Mouse (Mus musculus) B cell, adult 67 days (primary cell): ENCODE results near the gene Gm17387. TPM values are rescaled to one million over a fixed set of nuclear protein-coding genes. Genes with fewer than 3 reads are reported as not detected.

Experiments used
- total RNA-seq, 2 experiments: library from RNA; stranded (reverse); gene quantifications; 4 replicates each; pipeline ENCODE4 v1.2.4; 2023

Gm17387 gene
- not detected for total RNA-seq

GRCm38 (mm10) chr7:141028831-141029230, at the start of gene Gm17387:
Gene Gm17387 (plus strand): TSS chr7:141029131.

GRCm38 (mm10) chr7:141010593-141010992, 18.3 kb upstream of the Gm17387 start, which contains the start of gene Ifitm3:
Gene Ifitm3 (minus strand): TSS chr7:141010770.

GRCm38 (mm10) chr7:141017824-141018223, 11.1 kb upstream of the Gm17387 start, which contains the start of gene Ifitm6:
Gene Ifitm6 (minus strand): TSS chr7:141017924.

GRCm38 (mm10) chr7:141060426-141061242, 31.7 kb downstream of the Gm17387 start, which contains the start of gene B4galnt4:
Gene B4galnt4 (plus strand): TSS chr7:141061104.

GRCm38 (mm10) chr7:141077841-141078240, 48.9 kb downstream of the Gm17387 start, which contains the start of gene Pkp3:
Gene Pkp3 (plus strand): TSS chr7:141078218.

Other genes with a start within 250 kb of the Gm17387 start
- not detected for gene Syce1, start 241.3 kb upstream of the Gm17387 start, total RNA-seq
- under 1 TPM in 1 of 2 experiments, not detected in 1; 0.15 TPM for gene Zfp941, start 207.0 kb upstream of the Gm17387 start, total RNA-seq
- not detected for gene Urah, start 194.1 kb upstream of the Gm17387 start, total RNA-seq
- not detected for gene Scgb1c1, start 183.6 kb upstream of the Gm17387 start, total RNA-seq
- not detected for gene Odf3, start 181.3 kb upstream of the Gm17387 start, total RNA-seq
- not detected for gene Gm45785, start 172.8 kb upstream of the Gm17387 start, total RNA-seq
- 100 to 1,000 TPM; 112 to 126 TPM for gene Ric8a, start 172.2 kb upstream of the Gm17387 start, total RNA-seq
- gene Bet1l, start 171.6 kb upstream of the Gm17387 start, total RNA-seq = 10 to 100 TPM; 22.5 to 22.8 TPM
- 10 to 100 TPM; 79.6 to 82.9 TPM for gene Psmd13, start 147.2 kb upstream of the Gm17387 start, total RNA-seq
- 10 to 100 TPM; 10.8 to 12.7 TPM for gene Sirt3, start 146.8 kb upstream of the Gm17387 start, total RNA-seq
- not detected for gene Cox8b, start 128.7 kb upstream of the Gm17387 start, total RNA-seq
- gene Nlrp6, start 108.2 kb upstream of the Gm17387 start, total RNA-seq = not detected
- 10 to 100 TPM; 20.9 to 22.3 TPM for gene Pgghg, start 87.7 kb upstream of the Gm17387 start, total RNA-seq
- gene Ifitm5, start 78.8 kb upstream of the Gm17387 start, total RNA-seq = not detected
- not detected for gene Gm45717, start 73.2 kb upstream of the Gm17387 start, total RNA-seq
- gene Ifitm2, start 73.1 kb upstream of the Gm17387 start, total RNA-seq = 10 to 100 TPM; 14.7 to 16.9 TPM
- gene Ifitm1, start 61.9 kb upstream of the Gm17387 start, total RNA-seq = 1 to 10 TPM in 1 of 2 experiments, not detected in 1; 1.1 TPM
- gene Ifitm3, start 18.4 kb upstream of the Gm17387 start, total RNA-seq = 1 to 10 TPM; 2.1 to 4.4 TPM
- not detected for gene Ifitm6, start 11.2 kb upstream of the Gm17387 start, total RNA-seq
- not detected for gene B4galnt4, start 32.0 kb downstream of the Gm17387 start, total RNA-seq
- gene Pkp3, start 49.1 kb downstream of the Gm17387 start, total RNA-seq = 10 to 100 TPM; 27.8 to 32.3 TPM
- gene Sigirr, start 71.4 kb downstream of the Gm17387 start, total RNA-seq = 10 to 100 TPM; 44.7 to 51.9 TPM
- not detected for gene Ano9, start 88.7 kb downstream of the Gm17387 start, total RNA-seq
- 1 to 10 TPM; 9.0 to 9.8 TPM for gene Ptdss2, start 93.3 kb downstream of the Gm17387 start, total RNA-seq
- gene Rnh1, start 143.7 kb downstream of the Gm17387 start, total RNA-seq = 10 to 100 TPM; 76.8 to 79.0 TPM
- gene Hras, start 164.9 kb downstream of the Gm17387 start, total RNA-seq = 10 to 100 TPM; 23.1 to 28.1 TPM
- gene Lrrc56, start 165.0 kb downstream of the Gm17387 start, total RNA-seq = 1 to 10 TPM; 5.4 to 7.7 TPM
- 1 to 10 TPM; 4.9 TPM for gene Lmntd2, start 184.9 kb downstream of the Gm17387 start, total RNA-seq
- gene Rassf7, start 186.7 kb downstream of the Gm17387 start, total RNA-seq = 10 to 100 TPM; 13.4 to 15.4 TPM
- gene Phrf1, start 199.7 kb downstream of the Gm17387 start, total RNA-seq = 100 to 1,000 TPM; 149 TPM
- gene Irf7, start 237.3 kb downstream of the Gm17387 start, total RNA-seq = 10 to 100 TPM; 27.7 to 43.8 TPM
- gene Cdhr5, start 247.7 kb downstream of the Gm17387 start, total RNA-seq = not detected